Mouse (Mus musculus): ENCODE measurements around the gene Il1r2.

DNA sequence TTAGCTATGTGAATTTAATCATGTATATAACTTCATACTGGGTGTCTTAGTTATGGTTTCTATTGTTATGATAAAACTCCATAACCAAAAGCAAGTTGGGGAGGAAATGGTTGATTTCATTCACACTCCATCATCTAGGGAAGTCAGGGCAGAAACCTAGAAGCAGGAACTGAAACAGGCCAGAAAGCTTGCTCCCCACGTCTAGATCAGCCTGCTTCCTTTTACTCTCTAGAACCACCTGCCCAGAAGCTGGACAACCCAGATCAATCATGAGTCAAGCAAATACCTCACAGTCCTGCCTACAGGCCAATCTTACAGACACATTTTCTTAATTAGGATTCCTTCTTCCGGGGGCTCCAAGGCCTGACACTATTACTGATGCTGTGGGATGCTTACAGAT lies 7.2 kb downstream of the Il1r2 start:
- TF ChIP-seq CTCF (IDR thresholded peaks at IDR 0.05; ENCODE audit: borderline replicate concordance, insufficient read depth, low read length): no peak
- TF ChIP-seq POLR2A (IDR thresholded peaks at IDR 0.05; ENCODE audit: low read depth, low read length): no peak

All from embryonic fibroblast, embryonic 13.5 days (primary cell).